Mouse (Mus musculus) spleen, adult 18-20 months (tissue): ENCODE results near the gene Gtf2i.

ENCODE experiments used
- DNase-seq, 2 experiments: peaks; one replicate each; pipeline ENCODE4 v3.0.0; 2022; ENCODE audit warnings: mixed read lengths in 2 of 2

Gtf2i gene

GRCm38 (mm10) chr5:134237936-134238760 is 76.4 kb downstream of the Gtf2i start:
- DNase-seq, result no peak

- DNase-seq, result no peak
These were observed 77.1 kb downstream of the Gtf2i start for GRCm38 (mm10) chr5:134237508-134237907.

GRCm38 (mm10) chr5:134236796-134237195 is 77.8 kb downstream of the Gtf2i start:
- DNase-seq, result peak; percentile 72 to 78

GRCm38 (mm10) chr5:134236241-134236640 is 78.3 kb downstream of the Gtf2i start:
- DNase-seq, result no peak

GRCm38 (mm10) chr5:134235111-134235510 is 79.4 kb downstream of the Gtf2i start:
- no peak for DNase-seq

GRCm38 (mm10) chr5:134234205-134234604 is 80.4 kb downstream of the Gtf2i start:
- peak in 1 of 2 experiments; percentile 27 for DNase-seq

GRCm38 (mm10) chr5:134233244-134233651 is 81.3 kb downstream of the Gtf2i start:
- DNase-seq, result peak in 1 of 2 experiments; percentile 33

- peak; percentile 66 to 82 for DNase-seq
These were observed 82.0 kb downstream of the Gtf2i start for GRCm38 (mm10) chr5:134232568-134232967.

- DNase-seq, result peak; percentile 50 to 55
These were observed 82.4 kb downstream of the Gtf2i start for GRCm38 (mm10) chr5:134232111-134232510.

- DNase-seq, result peak in 1 of 2 experiments; percentile 29
These were observed 83.2 kb downstream of the Gtf2i start for GRCm38 (mm10) chr5:134231376-134231775.

GRCm38 (mm10) chr5:134229391-134229790 is 85.2 kb downstream of the Gtf2i start, which contains the start of gene Ncf1:
Ncf1 (minus strand) TSS chr5:134229625.
- peak; percentile 66 to 72 for DNase-seq

- no peak for DNase-seq
These were observed 86.3 kb downstream of the Gtf2i start for GRCm38 (mm10) chr5:134228249-134228638.

- DNase-seq, result peak in 1 of 2 experiments; percentile 63
These were observed 86.8 kb downstream of the Gtf2i start for GRCm38 (mm10) chr5:134227574-134228248.

- no peak for DNase-seq
These were observed 87.6 kb downstream of the Gtf2i start for GRCm38 (mm10) chr5:134226946-134227345.

GRCm38 (mm10) chr5:134225110-134225901 is 89.3 kb downstream of the Gtf2i start:
- DNase-seq, result no peak

- no peak for DNase-seq
These were observed 92.8 kb downstream of the Gtf2i start for GRCm38 (mm10) chr5:134221708-134222150.

GRCm38 (mm10) chr5:134221278-134221677 is 93.3 kb downstream of the Gtf2i start:
- no peak for DNase-seq

- DNase-seq, result no peak
These were observed 96.7 kb downstream of the Gtf2i start for GRCm38 (mm10) chr5:134217900-134218299.

GRCm38 (mm10) chr5:134214021-134214806 is 100.3 kb downstream of the Gtf2i start:
- DNase-seq, result peak in 1 of 2 experiments; percentile 26

GRCm38 (mm10) chr5:134209931-134210554 is 104.5 kb downstream of the Gtf2i start:
- no peak for DNase-seq

GRCm38 (mm10) chr5:134206721-134207120 is 107.8 kb downstream of the Gtf2i start:
- no peak for DNase-seq

GRCm38 (mm10) chr5:134193664-134194063 is 120.9 kb downstream of the Gtf2i start:
- no peak for DNase-seq
